Mouse (Mus musculus): ENCODE data around the gene Tmem218.

Gene Tmem218

DNA sequence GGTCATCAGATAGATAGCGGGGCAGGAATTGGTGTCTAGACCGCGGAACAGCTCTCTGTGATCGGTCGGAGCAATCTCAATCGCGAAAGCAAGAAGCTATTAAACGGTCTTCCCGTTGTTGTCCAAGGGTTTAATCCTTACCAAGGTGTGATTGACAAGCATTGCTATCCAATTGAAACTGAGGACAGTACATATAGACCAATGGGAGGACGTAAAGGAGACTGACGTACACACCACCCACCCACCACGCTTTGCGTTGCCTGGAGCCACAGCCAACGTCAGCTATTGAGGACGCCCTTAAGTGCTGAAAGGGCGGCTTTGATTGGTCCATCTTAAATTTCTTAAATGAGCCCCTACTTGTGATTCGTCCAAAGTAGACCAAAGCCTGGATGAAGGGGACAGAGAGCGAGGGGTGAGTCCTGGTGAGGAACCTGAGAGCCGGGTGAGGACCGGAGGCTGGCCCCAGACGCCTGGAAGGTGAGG is at the start of gene Tmem218:
Tmem218 (plus strand) TSS at position 295 of the 483 bp plus-strand sequence.
- DNase-seq (ENCODE audit: low read depth): peak; percentile 97

- no peak for DNase-seq (ENCODE audit: low read depth)
These were observed 47.3 kb upstream of the Tmem218 start for GRCm38 (mm10) chr9:37160686-37161085.

- no peak for DNase-seq (ENCODE audit: low read depth)
These were observed 41.1 kb upstream of the Tmem218 start for GRCm38 (mm10) chr9:37166899-37167298.

- DNase-seq (ENCODE audit: low read depth): no peak
These were observed 34.6 kb upstream of the Tmem218 start for GRCm38 (mm10) chr9:37173376-37173775.

DNA sequence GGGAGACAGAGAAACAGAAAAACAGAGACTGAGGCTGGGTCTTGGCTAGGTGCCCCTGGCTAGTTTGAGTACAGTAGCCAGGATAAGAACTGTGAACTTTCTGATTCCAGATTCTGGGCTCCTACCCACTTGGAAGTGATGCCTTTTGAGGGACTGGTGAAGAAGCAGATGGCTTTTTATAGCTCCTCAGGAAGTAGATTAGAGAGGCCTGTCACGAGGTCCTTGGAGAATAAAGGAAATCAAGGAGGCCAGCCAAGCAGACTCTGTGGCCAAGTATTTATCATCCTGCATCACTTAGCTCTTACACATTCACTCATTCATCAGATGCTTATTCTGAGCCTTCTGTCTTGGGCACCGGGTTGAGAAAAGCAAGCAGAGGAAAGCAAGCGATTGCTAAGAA is 32.0 kb upstream of the Tmem218 start:
- DNase-seq (ENCODE audit: low read depth): no peak

DNA sequence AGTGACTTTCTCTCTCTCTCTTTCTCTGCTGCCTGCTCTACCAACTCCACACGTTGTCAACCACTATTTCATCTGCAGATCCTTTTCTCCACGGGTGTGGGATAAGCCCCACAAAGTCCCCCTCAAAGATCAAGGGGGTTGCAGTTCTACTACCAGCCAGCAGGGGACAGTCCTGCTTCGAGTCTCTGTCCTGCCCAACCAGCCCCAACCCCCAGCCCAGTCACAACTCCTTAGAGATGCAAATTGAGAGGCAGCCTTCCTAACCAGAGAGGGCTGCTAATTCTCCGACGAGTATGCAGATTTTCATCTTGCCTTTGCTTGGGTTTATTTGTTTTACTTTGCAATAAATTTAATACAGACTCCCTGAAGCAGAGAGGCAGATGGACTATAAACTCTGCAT is 30.9 kb upstream of the Tmem218 start:
- peak; percentile 29 for DNase-seq (ENCODE audit: low read depth)

- DNase-seq (ENCODE audit: low read depth): no peak
These were observed 30.5 kb upstream of the Tmem218 start for GRCm38 (mm10) chr9:37177551-37177950.

- DNase-seq (ENCODE audit: low read depth): no peak
These were observed 29.1 kb upstream of the Tmem218 start for GRCm38 (mm10) chr9:37178911-37179310.

GRCm38 (mm10) chr9:37179596-37179995 is 28.4 kb upstream of the Tmem218 start:
- DNase-seq (ENCODE audit: low read depth): no peak

- no peak for DNase-seq (ENCODE audit: low read depth)
These were observed 26.4 kb upstream of the Tmem218 start for GRCm38 (mm10) chr9:37181596-37181995.

DNA sequence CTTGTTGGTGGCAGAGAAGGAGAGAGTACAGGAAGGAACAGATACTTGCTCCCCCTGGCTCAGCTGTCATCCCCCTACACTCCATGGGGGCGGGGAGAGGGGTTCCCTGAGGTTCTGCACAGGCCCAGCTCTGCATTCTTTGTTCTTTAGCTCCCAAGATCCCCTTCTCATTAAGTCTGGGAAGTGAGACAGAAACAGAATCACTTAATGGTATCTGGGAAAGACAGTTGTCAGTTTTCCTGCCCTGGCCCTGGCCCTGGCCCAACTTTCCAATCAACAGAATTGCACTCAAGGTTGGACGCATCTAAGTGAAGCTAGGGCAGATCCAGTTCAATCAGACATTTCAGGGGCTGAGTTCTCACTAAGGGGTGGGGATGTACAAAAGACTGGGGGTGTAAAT is 24.8 kb upstream of the Tmem218 start:
- no peak for DNase-seq (ENCODE audit: low read depth)

DNA sequence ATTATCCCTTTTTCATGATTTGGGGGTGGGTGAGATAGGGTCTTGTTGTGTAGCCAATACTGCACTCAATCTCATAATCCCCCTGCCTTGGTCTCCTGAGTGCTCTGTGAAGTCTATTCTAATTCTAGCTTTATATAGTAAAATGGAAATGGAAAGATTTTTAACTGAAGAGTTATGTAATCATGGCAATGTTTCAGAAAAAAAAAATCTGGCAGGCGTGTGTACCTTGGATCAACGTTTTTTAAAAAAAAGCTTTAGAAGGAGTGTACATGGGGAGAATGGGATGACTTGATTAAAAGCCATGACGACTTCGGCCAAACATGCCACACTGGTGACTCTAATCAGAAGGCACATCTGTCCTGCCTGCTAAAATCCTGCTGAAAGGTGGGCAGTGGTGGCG is 20.6 kb upstream of the Tmem218 start:
- DNase-seq (ENCODE audit: low read depth): no peak

GRCm38 (mm10) chr9:37188024-37188423 is 20.0 kb upstream of the Tmem218 start:
- no peak for DNase-seq (ENCODE audit: low read depth)

DNA sequence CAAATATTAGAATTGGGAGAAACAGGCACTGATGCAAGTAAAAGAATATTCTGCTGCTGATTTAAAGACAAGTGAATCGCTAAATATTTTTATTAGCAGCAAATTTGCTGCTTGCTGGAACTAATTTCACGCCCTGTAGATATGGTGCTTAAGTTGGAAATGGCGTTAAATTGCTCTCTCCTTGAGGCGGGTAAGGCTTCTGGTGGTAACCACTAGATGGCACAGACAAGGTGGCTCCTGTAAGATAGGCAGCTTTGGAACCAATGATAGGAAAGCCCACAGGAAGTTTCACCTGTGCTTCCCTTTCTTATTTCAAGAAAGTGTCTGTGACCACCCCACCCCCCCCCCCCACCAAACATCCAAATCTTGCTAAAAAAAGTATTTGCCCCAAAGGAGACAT is 11.0 kb upstream of the Tmem218 start:
- no peak for DNase-seq (ENCODE audit: low read depth)

DNA sequence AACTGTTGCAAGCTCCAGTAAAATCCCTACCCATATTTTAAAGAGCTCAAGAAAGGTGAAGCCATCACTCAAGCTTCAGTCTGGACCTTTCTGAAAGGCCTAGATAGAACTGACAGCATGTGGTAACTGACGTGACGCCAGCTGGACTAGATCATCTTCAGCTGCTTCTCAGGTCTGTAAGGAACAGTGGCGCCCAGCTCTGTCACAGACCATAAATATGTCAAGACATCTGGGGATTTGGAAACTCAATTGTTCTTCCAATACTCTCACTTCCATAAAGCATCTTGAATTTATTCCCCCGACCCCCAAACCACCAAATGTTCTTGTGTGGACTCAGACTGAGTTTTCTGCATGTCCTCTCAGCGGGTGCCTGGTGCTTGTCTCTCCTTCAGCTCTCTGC is 7.6 kb upstream of the Tmem218 start:
- no peak for DNase-seq (ENCODE audit: low read depth)

DNA sequence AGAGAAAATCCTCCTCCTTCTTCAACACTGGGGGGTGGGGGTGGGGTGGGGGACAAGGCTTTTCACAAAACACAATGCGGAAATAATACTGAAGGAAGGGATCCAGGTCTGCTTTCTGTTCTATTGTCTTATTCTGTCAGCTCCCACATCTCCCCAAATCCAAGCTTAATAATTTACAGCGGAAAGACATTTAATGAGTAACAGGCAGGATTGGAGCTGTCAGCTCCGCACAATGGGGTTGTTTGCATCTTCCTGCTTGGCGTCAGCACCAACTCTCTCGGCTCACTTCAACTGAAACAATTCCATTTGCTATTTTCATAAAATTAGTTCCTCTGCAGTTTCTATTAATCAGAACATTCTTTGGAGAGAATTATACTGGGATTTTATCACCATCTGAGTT is 4.1 kb upstream of the Tmem218 start:
- DNase-seq (ENCODE audit: low read depth): no peak

GRCm38 (mm10) chr9:37213060-37213738 is 5.2 kb downstream of the Tmem218 start:
- no peak for DNase-seq (ENCODE audit: low read depth)

- DNase-seq (ENCODE audit: low read depth): no peak
These were observed 6.5 kb downstream of the Tmem218 start for GRCm38 (mm10) chr9:37214327-37215060.

GRCm38 (mm10) chr9:37220755-37221154 is 12.7 kb downstream of the Tmem218 start:
- no peak for DNase-seq (ENCODE audit: low read depth)

GRCm38 (mm10) chr9:37225581-37225980 is 17.6 kb downstream of the Tmem218 start:
- DNase-seq (ENCODE audit: low read depth): no peak

- DNase-seq (ENCODE audit: low read depth): peak; percentile 46
These were observed 21.9 kb downstream of the Tmem218 start for GRCm38 (mm10) chr9:37229880-37230325.

DNA sequence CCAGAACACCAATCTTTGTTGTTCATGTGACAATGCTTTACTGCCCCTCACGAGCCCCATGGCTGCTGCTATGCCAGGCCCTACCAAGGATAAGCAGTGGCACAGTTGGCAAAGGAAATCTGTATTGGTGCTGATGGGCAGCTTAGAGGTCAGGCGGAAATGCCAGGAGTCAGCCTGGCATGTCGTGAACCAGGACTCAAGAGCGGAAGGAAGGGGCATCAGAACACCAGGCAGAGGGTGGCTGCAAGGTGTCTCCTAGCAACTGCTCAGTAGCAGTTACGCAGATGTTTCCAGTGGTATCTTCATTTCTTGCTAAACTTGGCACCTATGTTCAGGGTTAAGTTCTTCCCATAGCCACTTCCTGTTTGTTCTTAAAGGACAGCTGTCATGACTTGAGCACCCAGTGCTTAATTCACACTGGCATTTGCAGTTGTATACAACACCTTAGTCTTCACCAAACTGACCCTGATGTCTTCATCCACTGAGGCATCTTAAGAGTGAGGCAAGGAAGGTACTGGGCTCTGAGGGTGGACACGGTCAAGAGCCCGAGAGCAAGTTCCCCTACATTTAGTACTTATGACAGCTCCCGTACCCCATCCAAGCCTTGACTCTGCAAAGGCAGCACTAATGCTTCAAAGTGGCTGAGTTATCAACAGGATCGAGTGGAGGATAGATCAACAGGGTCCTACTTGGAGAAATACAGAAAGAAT is 22.6 kb downstream of the Tmem218 start:
- no peak for DNase-seq (ENCODE audit: low read depth)

All from c-Kit-positive CD71-negative TER-119-negative erythroid progenitor cells, embryonic 14.5 days (primary cell).